Mouse (Mus musculus) right cerebral cortex, adult 2 months (tissue): ENCODE data around the gene Izumo2.
A peak's percentile ranks its signal among the peaks of the same experiment; 100 is the strongest.

Experiments
- DNase-seq, 2 experiments: peaks; one replicate each; pipeline ENCODE4 v3.0.0; 2021 to 2022; ENCODE audit warnings: low spot score in 2 of 2

The Izumo2 gene

GRCm38 (mm10) chr7:44708574-44708973 lies at the start of gene Izumo2:
TSS of gene Izumo2 (plus strand) at chr7:44708742.
- DNase-seq = no peak

DNA sequence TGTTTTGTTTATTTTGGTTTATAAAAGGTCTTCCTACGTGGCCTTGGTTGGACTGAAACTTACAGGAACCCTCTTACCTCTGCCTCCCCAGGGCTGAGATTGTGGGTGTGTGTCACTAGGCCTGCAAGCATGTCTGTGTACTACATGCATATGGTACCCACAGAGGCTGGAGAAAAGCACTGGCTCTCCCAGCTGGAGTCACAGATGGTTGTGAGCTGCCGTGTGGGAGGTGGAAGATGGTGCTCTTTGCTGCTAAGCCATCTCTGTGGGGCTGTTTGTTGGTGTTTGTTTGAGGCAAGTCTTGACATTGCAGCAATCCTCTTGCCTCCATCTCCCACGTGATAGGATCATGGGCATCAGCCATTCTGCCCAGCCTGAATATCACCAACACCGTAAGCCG lies 47.3 kb upstream of the Izumo2 start:
- DNase-seq = peak; percentile 80 to 83

- DNase-seq = no peak
Measured at GRCm38 (mm10) chr7:44662168-44662567, 46.4 kb upstream of the Izumo2 start.

- DNase-seq = no peak
Measured at GRCm38 (mm10) chr7:44662569-44662968, 46.0 kb upstream of the Izumo2 start.

DNA sequence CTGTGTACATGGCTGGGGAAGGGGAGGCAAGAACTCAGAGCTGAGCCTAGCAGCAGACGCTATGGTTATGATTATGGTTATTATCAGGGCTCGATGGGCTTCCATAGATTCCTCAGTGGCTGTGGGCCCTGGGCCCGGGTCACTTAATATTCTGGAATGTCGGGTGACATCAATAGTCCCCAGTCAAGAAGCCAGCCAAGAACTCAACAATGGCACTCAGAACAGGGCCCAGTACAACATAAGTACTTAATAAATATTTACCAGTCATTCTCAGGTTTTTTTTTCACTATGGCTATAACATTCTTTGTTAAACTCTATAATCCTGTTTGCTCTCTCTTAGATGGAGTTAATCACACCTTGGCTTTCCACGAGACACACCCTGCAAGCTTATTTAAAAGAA lies 45.0 kb upstream of the Izumo2 start:
- no peak for DNase-seq

DNA sequence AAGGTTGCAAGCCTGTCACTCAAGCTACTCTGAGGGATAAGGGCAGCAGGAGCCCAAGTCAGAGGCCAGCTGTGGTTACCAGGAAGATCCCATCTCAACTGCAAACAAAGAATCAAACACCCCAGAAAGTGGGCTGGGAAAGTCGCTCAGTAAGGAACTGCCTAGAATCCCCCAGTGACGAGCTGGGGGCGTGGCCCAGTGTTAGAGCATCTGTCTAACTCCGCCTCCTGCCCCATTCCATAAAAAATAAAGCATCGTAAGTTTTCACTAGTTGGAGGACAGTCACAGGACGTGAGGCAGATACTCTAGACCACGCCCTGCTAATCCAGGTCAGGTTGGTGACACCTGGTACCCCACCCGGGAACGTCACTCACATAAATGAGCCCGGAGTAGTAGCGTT lies 43.8 kb upstream of the Izumo2 start:
- DNase-seq = no peak

GRCm38 (mm10) chr7:44666462-44666861 lies 42.1 kb upstream of the Izumo2 start:
- DNase-seq = no peak

GRCm38 (mm10) chr7:44667996-44668738 lies 40.4 kb upstream of the Izumo2 start:
- DNase-seq = no peak

GRCm38 (mm10) chr7:44669103-44669502 lies 39.4 kb upstream of the Izumo2 start:
- DNase-seq = no peak

DNA sequence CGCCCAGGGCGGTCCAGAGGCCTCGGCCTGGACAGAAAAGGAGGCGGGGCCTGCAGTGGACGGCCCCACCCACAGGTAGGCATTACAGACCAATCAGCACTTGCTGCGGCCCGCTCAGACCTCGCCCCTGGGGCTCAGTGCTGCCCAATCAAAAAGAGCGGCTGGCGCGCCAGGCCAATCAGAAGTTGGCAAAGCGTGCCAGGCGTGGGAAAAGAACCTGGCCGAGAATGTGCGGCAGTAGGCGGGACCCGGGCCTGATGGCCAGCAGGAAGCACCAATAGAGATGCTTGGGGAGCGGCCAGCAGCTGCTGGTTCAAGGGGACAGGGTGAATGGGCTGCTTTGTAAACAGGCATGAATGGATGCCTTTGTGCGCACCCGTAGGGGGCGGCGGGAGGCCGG lies 37.7 kb upstream of the Izumo2 start, which contains the start of gene Myh14:
Gene Myh14, minus strand, starts transcription at position 41 of the 400 bp plus-strand sequence.
- peak; percentile 88 to 91 for DNase-seq

DNA sequence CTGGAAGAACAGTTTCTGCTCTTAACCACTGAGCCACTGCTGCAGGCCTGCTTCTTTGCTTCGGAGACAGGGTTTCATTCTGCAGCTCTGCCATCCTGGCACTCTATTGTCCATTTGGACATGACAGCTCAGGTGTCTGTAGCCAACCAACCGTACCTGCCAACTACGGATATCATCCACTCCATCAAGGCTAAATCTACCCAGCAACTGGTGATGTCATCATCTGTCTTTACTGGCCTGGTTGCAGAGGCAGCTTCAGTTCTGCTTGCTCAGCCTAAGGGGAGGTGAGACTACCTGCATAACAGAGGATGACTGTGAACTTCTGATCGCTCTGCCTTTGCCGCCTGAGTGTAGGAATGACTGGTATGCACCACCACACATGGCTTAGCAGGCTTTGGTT lies 36.3 kb upstream of the Izumo2 start:
- no peak for DNase-seq

- DNase-seq = no peak
Measured at GRCm38 (mm10) chr7:44674511-44674910, 34.0 kb upstream of the Izumo2 start.

- DNase-seq = no peak
Measured at GRCm38 (mm10) chr7:44675171-44675570, 33.4 kb upstream of the Izumo2 start.

- no peak for DNase-seq
Measured at GRCm38 (mm10) chr7:44676126-44676525, 32.4 kb upstream of the Izumo2 start.

DNA sequence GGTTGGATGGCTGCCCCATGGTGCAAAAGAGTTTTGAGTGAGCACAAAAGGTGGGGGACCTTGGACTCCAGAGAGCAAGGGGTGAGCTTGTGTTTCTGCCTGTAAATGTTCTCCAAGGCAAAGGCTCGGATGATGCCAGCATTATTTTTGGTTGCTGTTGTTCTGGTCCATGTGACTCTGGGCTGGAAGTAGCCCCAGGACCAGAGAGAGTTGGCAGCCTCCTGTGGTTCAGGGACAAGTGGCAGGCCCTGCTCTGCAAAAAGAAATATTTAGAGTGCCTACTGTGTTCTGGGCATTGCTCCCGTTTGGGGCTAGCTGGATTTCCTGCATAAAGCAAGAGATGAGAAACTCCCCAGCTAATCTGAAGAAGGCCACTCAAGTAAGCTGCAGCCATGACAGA lies 31.9 kb upstream of the Izumo2 start:
- DNase-seq = peak; percentile 6 to 40

- DNase-seq = no peak
Measured at GRCm38 (mm10) chr7:44683656-44684055, 24.9 kb upstream of the Izumo2 start.

GRCm38 (mm10) chr7:44685531-44686402 lies 22.8 kb upstream of the Izumo2 start:
- no peak for DNase-seq

DNA sequence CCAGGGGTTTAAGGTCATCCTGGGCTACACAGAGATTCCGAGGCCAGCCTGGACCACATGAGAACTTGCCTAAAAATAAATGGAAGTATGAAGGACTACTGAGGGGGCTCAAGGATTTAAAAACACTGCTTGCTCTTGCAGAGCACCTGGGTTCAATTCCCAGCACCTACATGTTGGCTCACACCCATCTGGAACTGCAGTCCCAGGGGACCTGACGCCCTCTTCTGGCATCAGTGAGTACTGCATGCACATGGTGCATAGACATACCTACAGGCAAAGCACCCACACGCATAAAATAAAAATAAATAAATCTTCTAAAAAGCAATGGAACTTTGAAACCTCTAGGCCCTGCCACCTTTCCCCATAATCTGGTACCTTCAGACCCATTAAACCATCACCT lies 19.7 kb upstream of the Izumo2 start:
- DNase-seq = no peak

GRCm38 (mm10) chr7:44689331-44689730 lies 19.2 kb upstream of the Izumo2 start:
- DNase-seq = no peak

DNA sequence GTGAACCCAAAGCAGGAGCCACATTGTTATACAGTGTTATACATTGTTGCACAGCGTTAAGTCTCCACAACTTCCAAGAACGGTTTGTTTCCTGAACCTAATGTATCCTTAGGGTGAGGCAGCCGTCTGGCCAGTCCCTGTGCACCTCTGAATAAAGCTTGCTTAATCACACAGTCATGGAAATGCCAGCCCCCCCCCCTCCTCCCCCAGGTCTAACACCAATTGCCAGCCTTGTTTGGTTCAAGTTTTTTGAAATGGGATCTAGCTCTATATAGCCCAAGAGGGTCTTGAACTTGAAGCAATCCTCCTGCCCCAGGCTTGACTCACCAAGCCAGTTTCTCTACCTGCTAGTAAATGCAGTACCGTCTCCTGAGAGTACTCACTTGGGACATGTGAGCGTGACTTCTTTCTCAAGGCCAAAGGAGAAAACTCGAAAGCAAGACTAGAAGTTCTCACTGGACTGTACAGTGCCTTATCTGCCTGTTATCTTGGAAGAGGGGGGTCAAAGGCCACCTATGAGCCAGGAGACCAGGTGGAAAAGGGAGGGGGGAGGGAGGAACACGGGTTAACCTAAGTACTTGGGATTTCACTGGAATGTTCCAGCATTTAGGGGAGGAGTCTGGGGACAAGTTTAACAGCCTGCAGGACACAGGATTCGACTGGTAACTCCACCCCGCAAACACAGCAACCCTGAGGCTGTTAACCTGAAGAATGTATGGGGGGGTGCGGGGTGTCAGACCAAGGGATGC lies 14.9 kb upstream of the Izumo2 start:
- DNase-seq = no peak

- no peak for DNase-seq
Measured at GRCm38 (mm10) chr7:44695223-44695622, 13.3 kb upstream of the Izumo2 start.

DNA sequence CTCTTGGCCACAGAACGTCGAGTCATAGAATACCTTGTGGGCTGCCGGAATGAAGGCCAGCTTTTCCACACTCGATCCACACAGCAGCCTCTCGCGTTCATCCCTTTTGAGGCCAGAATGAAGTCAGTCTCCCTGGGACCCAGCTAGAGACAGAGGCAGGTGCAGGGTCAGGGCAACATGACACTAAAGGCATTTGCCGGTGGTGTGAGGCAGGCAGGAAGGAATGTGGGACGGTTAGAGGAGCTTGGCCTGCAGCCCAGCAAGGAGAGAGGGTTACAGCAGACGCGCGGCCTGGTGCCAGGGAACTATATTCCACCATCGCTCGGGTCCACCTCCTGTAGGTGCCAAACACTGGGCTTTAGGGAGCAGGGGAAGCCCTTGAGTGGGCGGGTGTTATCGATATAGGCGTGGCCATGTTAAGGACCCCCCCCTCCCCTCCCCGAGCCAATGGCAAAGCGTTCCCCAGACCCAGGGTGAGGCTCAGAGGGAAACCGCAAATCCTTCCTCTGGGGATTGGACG lies 11.3 kb upstream of the Izumo2 start:
- DNase-seq = no peak
